In genomic region chr8:118004391-118004851, GRCm38 (mm10) we compare ENCODE assay signal across 12 mouse cellular contexts.
DNase-seq lines count a peak whose midpoint lies in the region; ATAC-seq and TF ChIP-seq lines count a peak whose summit lies in the region.
"Had no signal": no experiment of that assay in that cellular context is flagged by ENCODE, and none has a peak within 500 bp of the region (broad histone marks: within the 10 kb centered on the region; RNA-seq: fewer than 3 reads in every experiment).

No protein-coding gene starts in this region.

- no peak overlapping the region for H3K9ac ChIP-seq in hindbrain, embryonic 11.5 days (ENCODE audit: low read depth, low read length)
- H3K9ac ChIP-seq in hindbrain, embryonic 16.5 days (ENCODE audit: low read depth, low read length) = no peak overlapping the region
- no peak overlapping the region for H3K9ac ChIP-seq in neural tube, embryonic 15.5 days (replicated peaks)
- no peak overlapping the region for H3K9ac ChIP-seq in kidney, postnatal 0 days (ENCODE audit: low read depth, low read length)
- H3K9ac ChIP-seq: limb, embryonic 15.5 days had no signal

- WGBS in hindbrain, embryonic 11.5 days = 39% methylated on average over 7 of the region's 7 CpGs
- WGBS in hindbrain, embryonic 16.5 days = 44% methylated on average over 7 of the region's 7 CpGs
- WGBS in neural tube, embryonic 15.5 days = 26% methylated on average over 7 of the region's 7 CpGs
- 24% methylated on average over 7 of the region's 7 CpGs for WGBS in kidney, postnatal 0 days

- peak; percentile 38 for DNase-seq in hindbrain, embryonic 11.5 days (ENCODE audit: low spot score)
- DNase-seq in neural tube, embryonic 10.5 days (ENCODE audit: extremely low spot score, low spot score) = peak; percentile 55
- peak; percentile 77 for DNase-seq in kidney, postnatal 0 days (ENCODE audit: low spot score)
- no peak for DNase-seq in thymus, postnatal 25 days
- DNase-seq in heart, adult 8-10 months (ENCODE audit: low spot score) = no peak
- no peak for DNase-seq in adrenal gland, postnatal 14 days
- DNase-seq: cerebellum, adult 9-11 months; gastrocnemius, adult 2 months had no signal

- H3K36me3 ChIP-seq in hindbrain, embryonic 11.5 days (ENCODE audit: control insufficient read depth, insufficient read depth, low read length) = no peaks in the 10 kb centered on the region
- no peaks in the 10 kb centered on the region for H3K36me3 ChIP-seq in hindbrain, embryonic 16.5 days (ENCODE audit: control insufficient read depth, insufficient read depth, low read length)
- H3K36me3 ChIP-seq in neural tube, embryonic 15.5 days = no peaks in the 10 kb centered on the region
- no peaks in the 10 kb centered on the region for H3K36me3 ChIP-seq in kidney, postnatal 0 days (ENCODE audit: insufficient read depth, low read length)
- H3K36me3 ChIP-seq: limb, embryonic 15.5 days had no signal

- no peaks in the 10 kb centered on the region for H3K9me3 ChIP-seq in hindbrain, embryonic 11.5 days (ENCODE audit: control insufficient read depth, low read length)
- H3K9me3 ChIP-seq in hindbrain, embryonic 16.5 days (ENCODE audit: control insufficient read depth, low read length) = no peaks in the 10 kb centered on the region
- H3K9me3 ChIP-seq in neural tube, embryonic 15.5 days (replicated peaks) = no peaks in the 10 kb centered on the region
- H3K9me3 ChIP-seq in kidney, postnatal 0 days (replicated peaks; ENCODE audit: low read length) = no peaks in the 10 kb centered on the region
- H3K9me3 ChIP-seq: limb, embryonic 15.5 days had no signal

- TF ChIP-seq CTCF in kidney, postnatal 0 days (IDR thresholded peaks at IDR 0.05; ENCODE audit: low read depth) = no peak

- no peaks in the 10 kb centered on the region for H3K4me1 ChIP-seq in hindbrain, embryonic 11.5 days (replicated peaks; ENCODE audit: control insufficient read depth, insufficient read depth, low read length)
- H3K4me1 ChIP-seq in hindbrain, embryonic 16.5 days (ENCODE audit: control insufficient read depth, insufficient read depth, low read depth, low read length) = no peaks in the 10 kb centered on the region; the same call in 1 of the 2 replicates
- no peaks in the 10 kb centered on the region; the same call in 1 of the 2 replicates for H3K4me1 ChIP-seq in neural tube, embryonic 15.5 days
- H3K4me1 ChIP-seq in kidney, postnatal 0 days (replicated peaks; ENCODE audit: insufficient read depth, low read length) = no peaks in the 10 kb centered on the region

- H3K4me2 ChIP-seq in hindbrain, embryonic 11.5 days (replicated peaks; ENCODE audit: low read depth, low read length) = no peak overlapping the region
- H3K4me2 ChIP-seq in hindbrain, embryonic 16.5 days (ENCODE audit: low read length) = no peak overlapping the region
- no peak overlapping the region for H3K4me2 ChIP-seq in neural tube, embryonic 15.5 days
- no peak overlapping the region for H3K4me2 ChIP-seq in kidney, postnatal 0 days (ENCODE audit: low read length)
- H3K4me2 ChIP-seq: limb, embryonic 15.5 days had no signal

- no peak for ATAC-seq in hindbrain, embryonic 11.5 days (ENCODE audit: low FRiP score)
- ATAC-seq in hindbrain, embryonic 16.5 days = no peak
- ATAC-seq in neural tube, embryonic 15.5 days (ENCODE audit: low FRiP score) = no peak
- ATAC-seq in kidney, postnatal 0 days (replicated peaks; ENCODE audit: low FRiP score, low read depth) = no peak
- ATAC-seq: lung, postnatal 0 days had no signal

- H3K27me3 ChIP-seq in hindbrain, embryonic 11.5 days (ENCODE audit: control insufficient read depth, insufficient read depth, low read length) = no peaks in the 10 kb centered on the region
- no peaks in the 10 kb centered on the region for H3K27me3 ChIP-seq in hindbrain, embryonic 16.5 days (replicated peaks; ENCODE audit: control insufficient read depth, insufficient read depth, low read length)
- H3K27me3 ChIP-seq in neural tube, embryonic 15.5 days (replicated peaks) = no peaks in the 10 kb centered on the region
- no peaks in the 10 kb centered on the region for H3K27me3 ChIP-seq in kidney, postnatal 0 days (ENCODE audit: insufficient read depth, low read length)
- H3K27me3 ChIP-seq: limb, embryonic 15.5 days had no signal

- no peak overlapping the region for H3K4me3 ChIP-seq in hindbrain, embryonic 11.5 days (ENCODE audit: low read depth, low read length)
- no peak overlapping the region for H3K4me3 ChIP-seq in hindbrain, embryonic 16.5 days (ENCODE audit: low read length)
- H3K4me3 ChIP-seq in neural tube, embryonic 15.5 days (replicated peaks) = no peak overlapping the region
- no peak overlapping the region for H3K4me3 ChIP-seq in kidney, postnatal 0 days (replicated peaks; ENCODE audit: low read depth, low read length)
- H3K4me3 ChIP-seq: gastrocnemius, adult 2 months; limb, embryonic 15.5 days had no signal

- H3K27ac ChIP-seq in hindbrain, embryonic 11.5 days (ENCODE audit: low read depth, low read length) = no peak overlapping the region
- no peak overlapping the region for H3K27ac ChIP-seq in hindbrain, embryonic 16.5 days (ENCODE audit: low read depth, low read length)
- H3K27ac ChIP-seq in neural tube, embryonic 15.5 days (replicated peaks) = no peak overlapping the region
- no peak overlapping the region for H3K27ac ChIP-seq in kidney, postnatal 0 days
- H3K27ac ChIP-seq: gastrocnemius, adult 2 months; limb, embryonic 15.5 days had no signal

Comparison
In these comparisons a context has a peak if more than half of its experiments do, and no peak if none do; other contexts are left out.
1. DNase-seq: peak in hindbrain, embryonic 11.5 days (single experiment), neural tube, embryonic 10.5 days (single experiment) and kidney, postnatal 0 days (single experiment); none in thymus, postnatal 25 days (single experiment), heart, adult 8-10 months (single experiment) and adrenal gland, postnatal 14 days (single experiment).